Mouse (Mus musculus): ENCODE results near the gene Mylk3.

DNA sequence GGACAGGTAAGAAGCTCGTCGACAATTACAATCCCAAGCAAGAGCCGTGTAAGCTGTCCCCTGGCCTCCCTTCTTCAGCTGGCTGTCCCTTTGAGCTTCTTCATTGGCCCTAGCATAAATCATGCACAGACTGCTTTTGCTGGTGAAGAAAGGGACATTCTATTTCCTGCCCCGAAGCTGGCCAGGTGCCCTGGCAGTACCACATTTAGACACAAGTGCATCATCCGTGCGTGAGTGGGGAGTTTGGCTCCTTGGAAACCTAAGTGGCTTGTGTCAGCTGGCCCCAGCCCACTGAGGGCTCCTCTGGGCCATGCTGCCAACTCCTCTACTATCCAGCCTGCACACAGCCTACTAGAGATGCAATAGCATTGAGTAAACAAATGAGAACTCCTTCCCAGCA is at the start of gene Mylk3:
- TF ChIP-seq POLR2A (IDR thresholded peaks at IDR 0.05; ENCODE audit: borderline replicate concordance, extremely low read depth, low read depth, low read length): no peak
- no peak for TF ChIP-seq CTCF (IDR thresholded peaks at IDR 0.05; ENCODE audit: insufficient read depth, low read length)

Data from lung, adult 2 months (tissue).